Mouse (Mus musculus) midbrain, embryonic 10.5 days (tissue): ENCODE results near the gene Nxnl1. TPM values are rescaled to one million over a fixed set of nuclear protein-coding genes. Genes with fewer than 3 reads are reported as not detected.
"Not testable (repeated sequence)": the region's sequence is repeated elsewhere in the genome, so short reads cannot be mapped to it uniquely, and the experiment has no call there.

Experiments
- DNase-seq: peaks from one replicate; pipeline ENCODE4 v3.0.0-alpha.2; 2017; ENCODE audit warnings: low spot score
- H3K27ac ChIP-seq: fragments of 300-500 bp; sonication (generic); replicated peaks from 2 replicates; pipeline ENCODE4 v1.5.1; 2016; ENCODE audit warnings: mild to moderate bottlenecking
- H3K27me3 ChIP-seq: fragments of 300-500 bp; sonication (generic); 2 replicates; pipeline ENCODE4 v1.6.1; 2016; ENCODE audit warnings: low read depth, mild to moderate bottlenecking; ENCODE audit not compliant: poor library complexity, severe bottlenecking
- H3K36me3 ChIP-seq: fragments of 300-500 bp; sonication (generic); 2 replicates; pipeline ENCODE4 v1.6.1; 2016; ENCODE audit warnings: mild to moderate bottlenecking, moderate library complexity
- H3K4me1 ChIP-seq: fragments of 300-500 bp; sonication (generic); 2 replicates; pipeline ENCODE4 v1.6.1; 2016
- H3K4me3 ChIP-seq: fragments of 300-500 bp; sonication (generic); 2 replicates; pipeline ENCODE4 v1.5.1; 2016; ENCODE audit warnings: mild to moderate bottlenecking, moderate library complexity
- H3K9me3 ChIP-seq: fragments of 300-500 bp; sonication (generic); replicated peaks from 2 replicates; pipeline ENCODE4 v1.6.1; 2016; ENCODE audit warnings: mild to moderate bottlenecking
- WGBS: fragments of 180-500 bp; shearing (Covaris S2); methylation state at CpG from one replicate; pipeline ENCODE4 v1.1.7; 2016; 5-methylcytosine and 5-hydroxymethylcytosine counted together
- polyA plus RNA-seq: library from polyadenylated mRNA; unstranded; fragments of >200 nt; fragmentation: Nextera tagmentation; extraction: Ambion mirVana; gene quantifications from 2 replicates; pipeline ENCODE4 v1.2.1, GENCODE M21; 2016

The Nxnl1 gene
- polyA plus RNA-seq, 1 experiment from 2014 or later, result not detected

- DNase-seq, result peak; percentile 72
These were observed 29.2 kb downstream of the Nxnl1 start, which contains the start of gene Bst2 for GRCm38 (mm10) chr8:71537028-71537867. TSS of gene Bst2 (minus strand) at chr8:71537456.

DNA sequence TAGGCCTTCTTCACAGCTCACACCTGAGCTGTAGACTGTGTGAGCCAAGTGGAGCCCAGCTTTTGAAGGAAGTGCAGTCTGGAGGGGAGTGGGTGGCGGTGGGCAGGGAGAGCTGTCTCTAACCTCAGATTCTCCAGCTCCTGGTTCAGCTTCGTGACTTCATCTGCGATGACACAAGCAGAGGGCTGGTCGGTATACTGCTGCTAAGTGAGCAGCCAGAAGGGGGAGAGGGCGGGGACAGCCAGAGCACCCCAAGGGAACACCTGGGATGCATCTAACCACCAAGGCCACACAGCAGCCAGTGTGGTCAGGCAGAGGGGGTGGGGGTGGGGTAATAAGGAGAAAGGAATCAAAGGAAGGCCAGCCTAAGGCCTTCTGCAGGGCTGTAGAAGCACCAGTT is 30.7 kb downstream of the Nxnl1 start:
- Histone ChIP-seq H3K27me3 (peaks cover 44% of the 10 kb centered on the region), H3K27ac (no peak overlapping the region), H3K4me3 (no peak overlapping the region), H3K4me1 (peaks cover 18% of the 10 kb centered on the region), H3K9me3 (no peaks in the 10 kb centered on the region), H3K36me3 (no peaks in the 10 kb centered on the region)
- no peak for DNase-seq
- 65% methylated on average over 5 of the region's 5 CpGs for WGBS

More at GRCm38 (mm10) chr8:71537028-71537867, 29.2 kb downstream of the Nxnl1 start, which contains the start of gene Bst2:
- H3K36me3 ChIP-seq, result no peaks in the 10 kb centered on the region
- peak within 1 kb of the TSS; percentile 46; the same call in 1 of the 2 replicates for H3K27ac ChIP-seq
- H3K4me1 ChIP-seq, result peaks cover 18% of the 10 kb centered on the region
- H3K27me3 ChIP-seq, result peaks cover 44% of the 10 kb centered on the region
- no peaks in the 10 kb centered on the region for H3K9me3 ChIP-seq
- peak within 1 kb of the TSS; percentile 50 for H3K4me3 ChIP-seq
- 3% methylated on average over 37 of the region's 37 CpGs for WGBS

DNA sequence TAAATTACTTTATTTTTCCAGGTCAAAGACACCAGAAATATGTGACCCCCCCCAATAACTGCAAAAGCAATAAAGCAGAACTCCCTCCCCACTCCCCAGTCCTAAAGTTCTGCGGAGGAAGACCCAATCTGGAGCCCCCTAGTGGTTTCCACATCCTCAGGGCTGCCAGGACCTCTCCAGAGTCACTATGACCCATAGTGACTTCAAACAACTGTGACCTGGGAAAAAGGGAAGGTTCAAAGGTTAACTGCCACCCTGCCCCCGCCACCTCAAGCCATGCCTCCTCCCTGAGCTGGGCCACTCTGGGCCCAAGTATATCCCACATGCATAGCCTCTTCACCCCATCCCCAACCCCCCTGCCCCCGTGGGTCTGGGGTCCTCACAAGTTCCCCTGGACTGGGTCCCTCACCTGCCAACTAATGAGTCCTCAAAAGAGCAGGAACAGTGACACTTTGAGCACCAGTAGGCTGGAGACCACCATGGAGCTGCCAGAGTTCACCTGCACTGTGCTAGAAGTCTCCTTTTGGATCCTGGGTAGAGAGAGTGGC is 32.1 kb downstream of the Nxnl1 start:
- WGBS, result 40% methylated on average over 3 of the region's 3 CpGs
- Histone ChIP-seq H3K9me3 (no peaks in the 10 kb centered on the region), H3K36me3 (no peaks in the 10 kb centered on the region), H3K27me3 (peaks cover 44% of the 10 kb centered on the region), H3K27ac (no peak overlapping the region), H3K4me3 (no peak overlapping the region), H3K4me1 (peaks cover 18% of the 10 kb centered on the region)
- DNase-seq, result no peak

DNA sequence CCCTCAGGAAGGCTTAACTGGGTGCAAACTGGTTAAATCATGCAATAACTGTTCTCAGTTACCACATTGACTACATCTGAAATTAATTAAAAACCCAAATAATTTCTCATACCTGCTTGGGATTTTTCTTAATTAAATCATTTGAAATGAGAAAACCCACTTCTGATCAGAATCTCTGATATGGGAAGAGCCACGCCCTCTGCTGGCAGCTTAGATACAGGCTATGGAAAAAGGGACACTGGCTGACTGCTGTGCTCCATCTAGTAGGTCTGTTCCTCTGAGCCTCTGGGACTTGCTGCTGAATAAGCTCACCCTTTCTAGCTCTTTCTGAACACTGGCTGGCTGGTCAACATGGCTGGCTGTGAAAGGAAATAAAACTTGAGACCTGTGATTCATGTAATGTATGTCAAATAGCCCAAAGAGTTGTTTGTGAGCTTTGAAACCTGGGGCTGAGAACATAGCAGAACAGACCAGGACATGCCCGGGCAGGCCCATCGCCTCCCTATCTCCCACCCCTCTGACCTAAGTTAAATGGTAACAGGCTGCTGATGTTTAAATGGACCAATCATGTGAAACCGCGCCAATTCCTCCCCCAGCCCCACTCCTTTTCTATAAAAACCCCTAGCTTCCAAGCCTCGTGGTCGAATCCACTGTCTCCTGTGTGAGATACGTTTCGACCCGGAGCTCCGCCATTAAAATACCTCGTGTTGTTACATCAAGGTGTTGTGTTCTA is 35.5 kb downstream of the Nxnl1 start:
- not testable (repeated sequence) for H3K36me3 ChIP-seq, DNase-seq, H3K27ac ChIP-seq, H3K4me3 ChIP-seq, H3K9me3 ChIP-seq
- peaks cover 45% of the 10 kb centered on the region for H3K27me3 ChIP-seq
- WGBS, result 70% methylated on average over 6 of the region's 12 CpGs
- H3K4me1 ChIP-seq, result peaks cover 23% of the 10 kb centered on the region

GRCm38 (mm10) chr8:71528362-71529073 is 37.9 kb downstream of the Nxnl1 start:
- H3K4me3 ChIP-seq, result no peak overlapping the region
- DNase-seq, result no peak
- H3K27ac ChIP-seq, result no peak overlapping the region
- H3K9me3 ChIP-seq, result no peaks in the 10 kb centered on the region
- 89% methylated on average over 11 of the region's 11 CpGs for WGBS
- H3K27me3 ChIP-seq, result peaks cover 54% of the 10 kb centered on the region
- H3K4me1 ChIP-seq, result peaks cover 28% of the 10 kb centered on the region
- H3K36me3 ChIP-seq, result no peaks in the 10 kb centered on the region

GRCm38 (mm10) chr8:71527162-71527870 is 39.1 kb downstream of the Nxnl1 start:
- H3K4me3 ChIP-seq, result no peak overlapping the region
- H3K4me1 ChIP-seq, result peaks cover 28% of the 10 kb centered on the region
- H3K36me3 ChIP-seq, result no peaks in the 10 kb centered on the region
- peak overlapping the region; percentile 35; the same call in 1 of the 2 replicates for H3K27ac ChIP-seq
- H3K9me3 ChIP-seq, result no peaks in the 10 kb centered on the region
- 52% methylated on average over 3 of the region's 3 CpGs for WGBS
- peaks cover 66% of the 10 kb centered on the region for H3K27me3 ChIP-seq
- DNase-seq, result no peak

DNA sequence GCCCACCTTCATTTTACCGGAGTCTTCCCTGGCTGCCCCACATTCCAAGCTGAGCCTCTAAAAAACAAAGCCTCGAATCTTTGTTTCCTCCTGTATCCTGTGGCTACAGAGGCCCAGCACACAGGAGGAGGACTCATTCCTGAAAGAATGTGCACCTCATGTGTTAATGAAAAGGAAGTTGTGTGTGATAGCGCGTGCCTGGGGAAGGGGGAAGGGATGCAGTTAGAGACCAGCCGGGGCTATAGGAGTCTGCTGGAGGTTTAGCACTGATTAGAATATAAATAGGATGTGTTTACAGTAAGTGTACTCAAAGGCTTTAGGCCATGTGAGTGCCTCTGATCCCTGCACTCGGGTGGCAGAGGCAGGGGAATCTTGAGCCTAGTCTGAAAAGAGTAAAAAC is 40.1 kb downstream of the Nxnl1 start:
- peaks cover 68% of the 10 kb centered on the region for H3K27me3 ChIP-seq
- 2% methylated on average over 6 of the region's 6 CpGs for WGBS
- 0 out of 2 replicates have a peak overlapping the region, but pooled peaks have one; percentile 7 for H3K27ac ChIP-seq
- H3K4me3 ChIP-seq, result no peak overlapping the region; the same call in 1 of the 2 replicates
- peaks cover 34% of the 10 kb centered on the region for H3K4me1 ChIP-seq
- DNase-seq, result peak; percentile 26
- H3K36me3 ChIP-seq, result no peaks in the 10 kb centered on the region
- no peaks in the 10 kb centered on the region for H3K9me3 ChIP-seq

- Histone ChIP-seq H3K27me3 (peaks cover 68% of the 10 kb centered on the region), H3K9me3 (no peaks in the 10 kb centered on the region), H3K4me1 (peaks cover 35% of the 10 kb centered on the region), H3K36me3 (no peaks in the 10 kb centered on the region), H3K27ac (peak within 1 kb of the TSS; percentile 7; the same call in 1 of the 2 replicates), H3K4me3 (peak within 1 kb of the TSS; percentile 38)
- peak; percentile 40 for DNase-seq
- 5% methylated on average over 46 of the region's 46 CpGs for WGBS
These were observed 41.0 kb downstream of the Nxnl1 start, which contains the start of gene Ccdc194 for GRCm38 (mm10) chr8:71525226-71526050. TSS of gene Ccdc194 (minus strand) at chr8:71525711.

- no peaks in the 10 kb centered on the region for H3K36me3 ChIP-seq
- no peak overlapping the region for H3K4me3 ChIP-seq
- H3K27me3 ChIP-seq, result peaks cover 45% of the 10 kb centered on the region
- peak; percentile 94 for DNase-seq
- WGBS, result 5% methylated on average over 17 of the region's 17 CpGs
- H3K4me1 ChIP-seq, result peaks cover 43% of the 10 kb centered on the region
- H3K27ac ChIP-seq, result no peak overlapping the region
- H3K9me3 ChIP-seq, result no peaks in the 10 kb centered on the region
These were observed 44.8 kb downstream of the Nxnl1 start for GRCm38 (mm10) chr8:71521634-71522033.

DNA sequence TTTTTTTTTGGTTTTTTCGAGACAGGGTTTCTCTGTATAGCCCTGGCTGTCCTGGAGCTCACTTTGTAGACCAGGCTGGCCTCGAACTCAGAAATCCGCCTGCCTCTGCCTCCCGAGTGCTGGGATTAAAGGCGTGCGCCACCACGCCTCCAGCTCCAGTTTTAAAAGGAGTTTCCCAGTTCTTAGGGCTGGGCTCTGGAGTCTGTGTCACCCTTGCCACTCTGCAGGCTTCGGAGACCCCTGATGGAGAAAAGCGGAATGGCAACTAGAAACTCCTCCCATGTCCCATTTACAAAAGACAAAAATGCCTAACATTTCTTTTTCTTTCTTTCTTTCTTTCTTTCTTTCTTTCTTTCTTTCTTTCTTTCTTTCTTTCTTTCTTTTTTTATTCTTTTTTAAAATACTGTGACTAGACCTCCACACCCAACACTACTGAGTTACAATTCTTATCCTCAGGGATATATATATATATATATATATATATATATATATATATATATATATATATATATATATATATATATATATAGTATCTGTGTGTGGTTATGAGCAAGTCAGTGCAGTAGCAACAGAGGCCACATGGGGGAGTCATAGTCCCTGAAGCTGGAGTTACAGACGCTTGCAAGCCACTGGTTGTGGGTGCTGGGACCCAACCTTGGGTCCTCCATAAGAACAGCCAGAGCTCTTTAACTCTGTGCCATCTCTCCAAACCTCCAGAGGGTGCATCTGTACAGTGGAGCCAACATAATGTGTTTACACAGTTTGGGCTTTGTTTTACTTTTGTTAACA is 47.2 kb downstream of the Nxnl1 start:
- H3K4me1 ChIP-seq, result peaks cover 27% of the 10 kb centered on the region
- 46% methylated on average over 10 of the region's 10 CpGs for WGBS
- DNase-seq, result peak; percentile 57
- H3K4me3 ChIP-seq, H3K27ac ChIP-seq, H3K36me3 ChIP-seq, H3K9me3 ChIP-seq: not testable (repeated sequence)
- H3K27me3 ChIP-seq, result peaks cover 21% of the 10 kb centered on the region
